Mouse (Mus musculus) thymus, adult 2 months (tissue): ENCODE measurements around the gene Clec4a2. TPM values are rescaled to one million over a fixed set of nuclear protein-coding genes. Genes with fewer than 3 reads are reported as not detected.
"Not testable (repeated sequence)": the region's sequence is repeated elsewhere in the genome, so short reads cannot be mapped to it uniquely, and the experiment has no call there.

ENCODE experiments used
- DNase-seq: peaks from one replicate; pipeline ENCODE4 v3.0.0; 2021
- H3K27ac ChIP-seq: fragments of 200-500 bp; 2 replicates; pipeline ENCODE4 v1.5.1; 2012; ENCODE audit warnings: low read length, control low read depth; ENCODE audit not compliant: control insufficient read depth, insufficient read depth
- H3K27me3 ChIP-seq: fragments of 200-500 bp; 2 replicates; pipeline ENCODE4 v1.6.1; 2012; ENCODE audit warnings: mild to moderate bottlenecking, low read length, moderate library complexity, mixed read lengths; ENCODE audit not compliant: control insufficient read depth, insufficient read depth
- H3K36me3 ChIP-seq: fragments of 200-500 bp; 2 replicates; pipeline ENCODE4 v1.6.1; 2012; ENCODE audit warnings: mild to moderate bottlenecking, low read length, moderate library complexity; ENCODE audit not compliant: control insufficient read depth, insufficient read depth
- H3K4me1 ChIP-seq: fragments of 200-500 bp; replicated peaks from 2 replicates; pipeline ENCODE4 v1.6.1; 2012; ENCODE audit warnings: low read length; ENCODE audit not compliant: control insufficient read depth, insufficient read depth
- H3K4me3 ChIP-seq: fragments of 200-500 bp; 2 replicates; pipeline ENCODE4 v1.5.1; 2012; ENCODE audit warnings: mild to moderate bottlenecking, low read length, control low read depth, moderate library complexity; ENCODE audit not compliant: control insufficient read depth, insufficient read depth
- CTCF ChIP-seq: fragments of 200-500 bp; IDR thresholded peaks from 2 replicates; pipeline ENCODE4 v1.5.1; 2012; ENCODE audit warnings: mild to moderate bottlenecking, control low read depth, low read length, moderate library complexity, borderline replicate concordance; ENCODE audit not compliant: control insufficient read depth, poor library complexity, insufficient read depth; ENCODE audit errors: extremely low read depth
- POLR2A ChIP-seq: fragments of 200-500 bp; IDR thresholded peaks from 2 replicates; pipeline ENCODE4 v1.6.1; 2012; ENCODE audit warnings: mild to moderate bottlenecking, low read length, control low read depth, moderate library complexity; ENCODE audit not compliant: control insufficient read depth, poor library complexity, insufficient read depth; ENCODE audit errors: extremely low read depth
- WGBS: fragments of 180-500 bp; shearing (Covaris S2); methylation state at CpG from one replicate; pipeline ENCODE4 v1.1.7; 2018; 5-methylcytosine and 5-hydroxymethylcytosine counted together
- polyA plus RNA-seq: library from polyadenylated mRNA; depleted of rRNA; stranded (reverse); fragments of >200 nt; gene quantifications from 2 replicates; pipeline ENCODE4 v1.2.3, GENCODE M21; 2012; rRNA removed

Clec4a2 gene
- polyA plus RNA-seq, 1 experiment = 1.4 TPM

- no peak for DNase-seq
- no peak for TF ChIP-seq CTCF
- TF ChIP-seq POLR2A = no peak
- Histone ChIP-seq H3K36me3 (no peaks in the 10 kb centered on the region), H3K27ac (no peak within 1 kb of the TSS), H3K4me3 (no peak within 1 kb of the TSS), H3K27me3 (no peaks in the 10 kb centered on the region), H3K4me1 (no peaks in the 10 kb centered on the region)
- 96% methylated on average over 4 of the region's 4 CpGs for WGBS
Observed at GRCm38 (mm10) chr6:123172593-123172992, 66.4 kb downstream of the Clec4a2 start, which contains the start of gene Clec4b2. Gene Clec4b2 (plus strand): TSS chr6:123172893.

DNA sequence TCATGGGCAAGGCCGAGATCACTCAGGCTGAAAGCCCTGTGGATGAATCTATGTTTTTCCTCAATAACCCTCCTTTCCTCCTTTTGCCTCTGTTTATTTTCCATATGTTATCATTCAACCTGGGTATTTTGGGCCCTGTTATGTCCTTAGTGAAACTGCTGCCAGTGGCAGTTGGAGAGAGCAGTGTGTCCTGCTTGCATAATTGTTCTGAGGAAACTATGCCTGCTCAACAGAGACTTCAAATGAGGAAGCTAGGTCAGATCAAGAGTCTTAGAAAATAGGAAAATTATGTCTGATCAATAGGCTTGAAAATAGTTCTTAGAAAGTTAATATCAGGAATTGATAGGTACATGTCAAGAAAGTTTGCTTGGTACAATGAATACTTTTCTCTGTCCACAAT, 69.3 kb downstream of the Clec4a2 start:
- Histone ChIP-seq H3K36me3 (no peaks in the 10 kb centered on the region), H3K4me1 (no peaks in the 10 kb centered on the region), H3K27ac (no peak overlapping the region), H3K27me3 (no peaks in the 10 kb centered on the region), H3K4me3 (no peak overlapping the region)
- TF ChIP-seq POLR2A (no peak), CTCF (no peak)
- 91% methylated on average over 1 of the region's 1 CpGs for WGBS
- no peak for DNase-seq

DNA sequence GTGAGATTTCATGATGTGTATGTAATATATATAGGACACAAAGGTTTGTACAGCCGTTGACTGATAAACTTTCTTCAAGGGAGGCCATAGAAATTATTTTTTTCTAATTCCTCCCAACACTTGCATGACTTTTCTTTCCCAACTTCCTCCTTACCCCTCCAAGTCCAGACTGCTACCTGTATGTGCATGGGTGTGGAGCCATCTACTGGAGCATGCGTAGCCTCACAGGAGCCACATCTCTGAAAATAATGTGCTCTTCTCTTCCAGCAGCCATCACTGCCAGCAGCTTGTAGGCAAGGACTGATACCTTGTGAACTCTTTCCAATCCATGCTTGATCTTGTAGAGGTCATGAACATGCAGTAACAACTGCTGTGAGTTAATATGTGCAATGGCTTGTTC, 78.6 kb downstream of the Clec4a2 start:
- H3K4me1 ChIP-seq, H3K4me3 ChIP-seq, H3K27ac ChIP-seq, H3K27me3 ChIP-seq, DNase-seq, H3K36me3 ChIP-seq: not testable (repeated sequence)
- 36% methylated on average over 2 of the region's 2 CpGs for WGBS

Other genes with a start within 250 kb of the Clec4a2 start
- gene Necap1, start 232.0 kb upstream of the Clec4a2 start, polyA plus RNA-seq = 14.3 and 19.5 TPM in 2 replicates
- gene Clec4a1, start 184.6 kb upstream of the Clec4a2 start, polyA plus RNA-seq = 2.4 and 3.4 TPM in 2 replicates
- 0.82 and 2.8 TPM in 2 replicates for gene Clec4a3, start 153.9 kb upstream of the Clec4a2 start, polyA plus RNA-seq
- gene Clec4a4, start 116.1 kb upstream of the Clec4a2 start, polyA plus RNA-seq = not detected in 2 replicates
- gene Clec4b1, start 56.5 kb upstream of the Clec4a2 start, polyA plus RNA-seq = 0.41 and 0.69 TPM in 2 replicates
- 0.13 TPM in 1 of 2 replicates, not detected in the other for gene Clec4b2, start 66.5 kb downstream of the Clec4a2 start, polyA plus RNA-seq
- 9.1 and 14.2 TPM in 2 replicates for gene Clec4n, start 123.4 kb downstream of the Clec4a2 start, polyA plus RNA-seq
- gene Clec4d, start 155.7 kb downstream of the Clec4a2 start, polyA plus RNA-seq = 0.23 TPM in 1 of 2 replicates, not detected in the other
- gene Clec4e, start 183.4 kb downstream of the Clec4a2 start, polyA plus RNA-seq = 0.06 and 0.08 TPM in 2 replicates
- gene Vmn2r19, start 201.9 kb downstream of the Clec4a2 start, polyA plus RNA-seq = not detected in 2 replicates